Mouse (Mus musculus) ES-E14 (cell line): ENCODE measurements around the gene Cxcl16.

ENCODE experiments used
- CHD2 ChIP-seq: IDR thresholded peaks from 2 replicates; pipeline ENCODE4 v1.6.1; 2014; ENCODE audit warnings: mild to moderate bottlenecking, low read depth, low read length, inconsistent platforms
- HCFC1 ChIP-seq: IDR thresholded peaks from 2 replicates; pipeline ENCODE4 v1.6.1; 2012; ENCODE audit warnings: low read length, inconsistent platforms, borderline replicate concordance; ENCODE audit not compliant: insufficient read depth
- MAFK ChIP-seq: IDR thresholded peaks from 2 replicates; pipeline ENCODE4 v1.6.1; 2014; ENCODE audit warnings: mild to moderate bottlenecking, low read depth, low read length, inconsistent platforms; ENCODE audit not compliant: insufficient read depth
- ZNF384 ChIP-seq: IDR thresholded peaks from 2 replicates; pipeline ENCODE4 v1.6.1; 2012; ENCODE audit warnings: low read depth, low read length, inconsistent platforms

- TF ChIP-seq MAFK, result no peak
- no peak for TF ChIP-seq ZNF384
- no peak for TF ChIP-seq CHD2
- TF ChIP-seq HCFC1, result peak; percentile 88
Measured at GRCm38 (mm10) chr11:70451797-70452498, 7.8 kb downstream of the Cxcl16 start, which contains the start of gene Med11.
